Comparison of ENCODE assay signal across 7 mouse cellular contexts in the genomic region with DNA sequence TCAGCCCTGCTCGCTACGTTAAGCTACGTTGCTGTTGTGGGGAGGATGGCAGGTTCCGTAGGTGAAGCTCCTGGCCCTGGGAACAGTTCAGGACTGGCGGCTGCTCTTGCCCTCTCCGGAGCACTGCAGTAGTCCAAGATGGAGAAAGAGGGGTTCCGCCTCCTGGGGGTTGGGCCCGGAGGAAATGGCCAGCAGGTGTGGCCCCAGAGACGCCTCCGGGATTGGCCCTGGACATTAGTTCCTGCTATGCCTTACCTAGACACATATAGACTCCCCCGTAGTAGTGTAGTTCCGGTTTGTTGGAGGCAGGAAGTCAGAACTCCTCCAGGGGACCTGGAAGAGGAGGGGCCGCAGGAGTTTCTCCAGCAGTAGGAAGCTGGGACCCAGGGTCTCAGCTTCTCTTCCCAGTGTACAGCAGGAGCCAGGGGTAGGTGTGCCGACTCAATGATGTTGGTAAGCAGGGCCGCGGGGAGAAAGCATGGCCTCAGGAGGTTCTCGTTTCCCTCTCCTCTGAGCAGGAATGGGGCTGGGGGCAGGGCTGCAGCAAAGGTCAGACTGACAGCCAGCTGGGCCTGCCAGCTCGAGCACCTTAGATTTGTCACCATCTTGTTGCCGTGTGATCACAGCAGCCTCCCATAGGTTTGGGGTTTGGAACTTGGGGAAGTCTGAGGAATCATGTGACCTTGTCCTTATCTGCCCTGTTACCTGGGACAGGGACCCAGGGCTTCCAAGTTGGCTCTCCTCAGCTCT. TPM values are rescaled to one million over a fixed set of nuclear protein-coding genes. Genes with fewer than 3 reads are reported as not detected.
DNase-seq lines count a peak whose midpoint lies in the region; ATAC-seq and TF ChIP-seq lines count a peak whose summit lies in the region.

No protein-coding gene starts in this region.

- H3K4me1 ChIP-seq in testis, adult 2 months (ENCODE audit: control insufficient read depth, insufficient read depth, low read length) = peaks cover 4% of the 10 kb centered on the region
- peaks cover 51% of the 10 kb centered on the region for H3K4me1 ChIP-seq in heart, embryonic 15.5 days (replicated peaks)
- peaks cover 68% of the 10 kb centered on the region for H3K4me1 ChIP-seq in limb, embryonic 15.5 days
- peaks cover 20% of the 10 kb centered on the region for H3K4me1 ChIP-seq in small intestine, adult 2 months (ENCODE audit: control insufficient read depth, insufficient read depth, insufficient read length, low read length)

- H3K4me2 ChIP-seq in heart, embryonic 15.5 days = peak overlapping the region; percentile 50
- peak overlapping the region; percentile 32; the same call in 1 of the 2 replicates for H3K4me2 ChIP-seq in limb, embryonic 15.5 days

- TF ChIP-seq POLR2A in testis, adult 2 months (IDR thresholded peaks at IDR 0.05; ENCODE audit: control insufficient read depth, low read depth, low read length) = no peak
- no peak for TF ChIP-seq POLR2A in small intestine, adult 2 months (IDR thresholded peaks at IDR 0.05; ENCODE audit: low read depth, low read length)

- H3K36me3 ChIP-seq in testis, adult 2 months (ENCODE audit: control insufficient read depth, insufficient read depth, low read length) = no peaks in the 10 kb centered on the region
- H3K36me3 ChIP-seq in heart, embryonic 15.5 days = peaks cover 16% of the 10 kb centered on the region
- peaks cover 34% of the 10 kb centered on the region for H3K36me3 ChIP-seq in limb, embryonic 15.5 days
- H3K36me3 ChIP-seq in small intestine, adult 2 months (ENCODE audit: control insufficient read depth, insufficient read depth, low read length) = peaks cover 36% of the 10 kb centered on the region

- H3K27ac ChIP-seq in testis, adult 2 months (ENCODE audit: control insufficient read depth, insufficient read depth, low read depth, low read length) = peak overlapping the region; percentile 56; the same call in 1 of the 2 replicates
- H3K27ac ChIP-seq in heart, embryonic 15.5 days = peak overlapping the region; percentile 87
- H3K27ac ChIP-seq in limb, embryonic 15.5 days = peak overlapping the region; percentile 79
- H3K27ac ChIP-seq in small intestine, adult 2 months (ENCODE audit: insufficient read depth, low read depth, low read length) = peak overlapping the region; percentile 98

- H3K9me3 ChIP-seq in heart, embryonic 15.5 days (replicated peaks) = no peaks in the 10 kb centered on the region
- H3K9me3 ChIP-seq in limb, embryonic 15.5 days = no peaks in the 10 kb centered on the region

- TF ChIP-seq CTCF in testis, adult 2 months (IDR thresholded peaks at IDR 0.05; ENCODE audit: control insufficient read depth, insufficient read depth, insufficient replicate concordance, low read depth, low read length) = no peak
- no peak for TF ChIP-seq CTCF in small intestine, adult 2 months (IDR thresholded peaks at IDR 0.05; ENCODE audit: extremely low read depth, insufficient read length, insufficient replicate concordance, low read depth, low read length)

- H3K4me3 ChIP-seq in testis, adult 2 months (ENCODE audit: control insufficient read depth, low read depth, low read length) = no peak overlapping the region
- H3K4me3 ChIP-seq in heart, embryonic 15.5 days = peak overlapping the region; percentile 3; the same call in 1 of the 2 replicates
- H3K4me3 ChIP-seq in limb, embryonic 15.5 days = no peak overlapping the region
- H3K4me3 ChIP-seq in small intestine, adult 2 months (ENCODE audit: low read depth, low read length) = peak overlapping the region; percentile 78

- no peak for ATAC-seq in heart, embryonic 15.5 days (replicated peaks; ENCODE audit: insufficient number of reproducible peaks, insufficient read depth, low FRiP score, low read depth)
- ATAC-seq in limb, embryonic 15.5 days (ENCODE audit: insufficient number of reproducible peaks, low FRiP score, low TSS enrichment, low read depth) = no peak

- H3K9ac ChIP-seq in heart, embryonic 15.5 days = peak overlapping the region; percentile 31
- peak overlapping the region; percentile 5; the same call in 1 of the 2 replicates for H3K9ac ChIP-seq in limb, embryonic 15.5 days

- no peaks in the 10 kb centered on the region for H3K27me3 ChIP-seq in testis, adult 2 months (ENCODE audit: control insufficient read depth, insufficient read depth, low read length)
- no peaks in the 10 kb centered on the region for H3K27me3 ChIP-seq in heart, embryonic 15.5 days
- H3K27me3 ChIP-seq in limb, embryonic 15.5 days = no peaks in the 10 kb centered on the region
- no peaks in the 10 kb centered on the region for H3K27me3 ChIP-seq in small intestine, adult 2 months (ENCODE audit: control insufficient read depth, insufficient read depth, low read length)

- 47% methylated on average over 19 of the region's 19 CpGs for WGBS in heart, embryonic 15.5 days
- 50% methylated on average over 19 of the region's 19 CpGs for WGBS in limb, embryonic 15.5 days
- WGBS in small intestine, adult 2 months = 11% methylated on average over 19 of the region's 19 CpGs

- no peak for DNase-seq in testis, postnatal 10 days (ENCODE audit: low spot score)
- no peak for DNase-seq in urinary bladder, postnatal 4 days (ENCODE audit: low spot score in 2 of 2)
- no peak for DNase-seq in ovary, postnatal 36 days (ENCODE audit: low spot score)

RNA-seq across cellular contexts. Expression of gene Rplp0, which starts 16.5 kb away (rescaled TPM):
- polyA plus RNA-seq in testis, adult 2 months (2012; rRNA removed) = 1,431 and 1,500 TPM in 2 replicates
- polyA plus RNA-seq in heart, embryonic 15.5 days (2015; fragmentation: Nextera tagmentation; extraction: Ambion mirVana) = 925 and 1,001 TPM in 2 replicates
- polyA plus RNA-seq in limb, embryonic 15.5 days (2015; fragmentation: Nextera tagmentation; extraction: Ambion mirVana) = 1,505 and 1,752 TPM in 2 replicates
- polyA plus RNA-seq in small intestine, adult 2 months (2012; rRNA removed) = 1,193 and 2,017 TPM in 2 replicates

RNA-seq across cellular contexts. Expression of gene Gcn1l1, which starts 22.2 kb away (rescaled TPM):
- 67.7 and 77.1 TPM in 2 replicates for polyA plus RNA-seq in testis, adult 2 months (2012; rRNA removed)
- 20.9 and 28.8 TPM in 2 replicates for polyA plus RNA-seq in heart, embryonic 15.5 days (2015; fragmentation: Nextera tagmentation; extraction: Ambion mirVana)
- polyA plus RNA-seq in limb, embryonic 15.5 days (2015; fragmentation: Nextera tagmentation; extraction: Ambion mirVana) = 32.9 and 36.3 TPM in 2 replicates
- 26.4 and 30.7 TPM in 2 replicates for polyA plus RNA-seq in small intestine, adult 2 months (2012; rRNA removed)

RNA-seq across cellular contexts. Expression of gene Pxn, which starts 36.3 kb away (rescaled TPM):
- polyA plus RNA-seq in testis, adult 2 months (2012; rRNA removed) = 81.6 and 82.6 TPM in 2 replicates
- polyA plus RNA-seq in heart, embryonic 15.5 days (2015; fragmentation: Nextera tagmentation; extraction: Ambion mirVana) = 33.5 and 46.2 TPM in 2 replicates
- 52.6 and 55.7 TPM in 2 replicates for polyA plus RNA-seq in limb, embryonic 15.5 days (2015; fragmentation: Nextera tagmentation; extraction: Ambion mirVana)
- 65.1 and 136 TPM in 2 replicates for polyA plus RNA-seq in small intestine, adult 2 months (2012; rRNA removed)

RNA-seq across cellular contexts. Expression of gene Sirt4, which starts 58.3 kb away (rescaled TPM):
- 34.6 and 38.4 TPM in 2 replicates for polyA plus RNA-seq in testis, adult 2 months (2012; rRNA removed)
- 20.9 TPM in 2 replicates for polyA plus RNA-seq in heart, embryonic 15.5 days (2015; fragmentation: Nextera tagmentation; extraction: Ambion mirVana)
- polyA plus RNA-seq in limb, embryonic 15.5 days (2015; fragmentation: Nextera tagmentation; extraction: Ambion mirVana) = 24.9 and 26.5 TPM in 2 replicates
- 9.9 and 13.6 TPM in 2 replicates for polyA plus RNA-seq in small intestine, adult 2 months (2012; rRNA removed)

Comparison
In these comparisons a context has a peak if more than half of its experiments do, and no peak if none do; other contexts are left out.
1. H3K4me3 ChIP-seq: peak in heart, embryonic 15.5 days (single experiment) and small intestine, adult 2 months (single experiment); none in testis, adult 2 months (single experiment) and limb, embryonic 15.5 days (single experiment).
2. Peak in every context shown above with its lines, with median percentiles within 50 percentile points of each other: H3K27ac ChIP-seq.